Mouse (Mus musculus) kidney, adult 2 months (tissue): ENCODE results near the gene Dennd2a.

Experiments used
- CTCF ChIP-seq: fragments of 200-500 bp; conservative IDR thresholded peaks from 2 replicates; pipeline ENCODE4 v1.5.1; 2011; ENCODE audit warnings: low read depth, mild to moderate bottlenecking, control low read depth, low read length, moderate library complexity, mixed read lengths; ENCODE audit not compliant: insufficient read depth, insufficient read length
- POLR2A ChIP-seq: fragments of 200-500 bp; IDR thresholded peaks from one replicate; pipeline ENCODE4 v1.6.1; 2011; ENCODE audit warnings: low read depth, low read length, control low read depth

- TF ChIP-seq CTCF (no peak), POLR2A (no peak)
These were observed 87.6 kb downstream of the Dennd2a start for GRCm38 (mm10) chr6:39470076-39470475.
